Mouse (Mus musculus): ENCODE results near the gene Poc1a.

Gene Poc1a

DNA sequence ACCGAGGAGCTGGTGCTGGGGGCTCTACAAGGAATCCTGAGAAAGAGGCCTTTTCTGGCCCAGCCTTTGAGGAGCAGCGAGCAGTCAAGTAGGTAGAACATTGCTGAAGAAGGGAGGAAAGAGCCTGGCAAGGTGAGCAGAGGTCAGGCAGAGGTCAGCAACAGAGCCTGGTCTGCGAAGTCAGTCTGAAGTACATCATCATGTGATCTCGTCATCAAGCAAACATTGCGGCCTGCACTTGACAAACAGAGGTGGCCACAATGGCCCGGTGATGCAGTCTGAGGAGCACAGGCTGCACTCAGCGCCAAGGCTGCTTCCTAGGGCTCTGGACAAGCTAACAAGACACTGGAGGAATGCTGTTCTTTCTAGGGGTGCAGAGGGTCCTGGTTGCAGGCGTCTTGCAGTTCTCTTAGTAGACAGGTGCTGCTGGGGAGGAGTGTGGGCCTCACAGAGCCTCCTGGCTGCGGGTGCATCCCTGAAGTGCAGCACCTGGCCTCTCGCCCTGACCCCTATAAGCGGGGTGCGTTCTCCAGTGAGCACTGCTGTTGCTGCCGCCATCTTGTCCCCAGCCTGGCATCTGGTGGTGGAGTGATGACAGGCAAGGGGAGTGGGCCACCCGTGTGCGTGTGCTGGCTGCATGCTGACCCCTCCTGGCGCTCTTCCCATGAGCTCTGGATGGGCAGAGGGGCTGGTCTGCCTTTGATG is 21.7 kb downstream of the Poc1a start:
- no peak for DNase-seq

DNA sequence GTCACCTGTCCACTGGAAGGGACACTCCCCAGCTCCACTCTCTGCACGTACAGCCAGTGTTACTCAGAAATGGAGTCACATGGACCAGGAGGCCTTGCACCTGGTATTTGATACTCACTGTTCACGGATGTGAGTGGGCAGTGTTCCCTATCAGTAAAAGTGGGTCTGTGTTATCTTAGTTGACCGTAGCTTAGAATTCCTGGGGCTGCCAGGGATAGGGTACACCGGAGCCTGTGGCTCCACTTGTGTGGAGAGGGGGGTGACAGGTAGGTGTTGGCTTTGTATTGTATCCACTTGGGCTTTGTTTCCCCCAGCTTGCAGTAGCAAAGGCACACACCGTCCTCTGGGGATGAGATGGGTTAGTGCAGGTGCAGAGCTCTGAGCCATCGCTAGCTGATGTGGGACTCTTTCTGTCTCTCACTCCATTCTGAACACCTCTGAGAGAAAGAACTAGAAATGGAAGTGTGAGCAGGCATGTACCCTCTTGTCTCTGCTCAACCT is 22.6 kb downstream of the Poc1a start:
- no peak for DNase-seq

DNA sequence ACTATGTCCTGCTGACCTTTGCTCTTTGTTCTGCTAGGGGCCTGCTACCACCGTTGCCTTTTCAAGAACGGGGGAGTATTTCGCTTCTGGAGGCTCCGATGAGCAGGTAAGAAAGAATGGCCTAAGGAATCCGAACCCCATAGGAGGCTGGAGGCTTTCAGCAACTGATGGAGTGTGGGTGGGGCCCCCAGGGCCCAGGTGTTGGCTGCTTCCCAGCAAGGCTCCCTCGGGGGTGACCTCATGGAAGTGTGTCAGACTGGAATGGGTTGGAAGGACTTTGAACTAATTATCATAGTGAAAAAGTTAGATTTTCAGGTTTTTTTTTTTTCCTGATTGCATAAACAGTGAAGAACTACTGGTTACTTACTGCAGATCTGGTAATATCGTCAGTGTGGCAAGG is 24.4 kb downstream of the Poc1a start:
- DNase-seq: no peak

DNA sequence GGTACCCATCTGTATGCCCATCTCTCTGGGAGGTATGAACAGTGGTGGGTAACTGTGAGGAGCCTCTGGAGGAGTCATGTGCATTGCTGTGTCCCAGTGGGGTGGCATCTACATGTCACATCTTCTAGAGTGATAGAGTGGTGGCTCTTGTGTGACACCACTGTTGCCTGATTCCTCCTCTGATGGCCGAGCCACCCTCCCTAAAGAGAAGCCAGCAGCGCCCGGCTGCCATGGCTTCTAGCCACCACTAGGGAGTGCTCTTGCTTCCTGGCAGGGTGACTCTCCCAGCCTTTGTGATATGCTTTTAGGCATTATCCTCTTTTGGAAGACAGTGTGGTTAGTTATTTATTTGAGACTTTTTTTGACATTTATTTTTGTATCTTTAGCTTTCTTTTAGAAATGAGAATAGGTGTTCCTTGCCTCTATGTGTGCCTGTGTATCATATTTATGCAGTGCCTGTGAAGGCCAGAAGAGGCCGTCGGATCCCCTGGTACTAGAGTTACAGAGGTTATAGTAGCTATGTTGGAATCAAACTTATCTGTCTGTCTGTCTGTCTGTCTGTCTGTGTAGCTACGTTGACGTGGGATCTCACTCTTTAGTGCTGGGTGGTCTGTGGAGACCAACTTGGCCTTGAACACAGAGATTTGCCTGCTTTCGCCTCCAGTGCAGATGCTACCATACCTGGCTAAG is 25.9 kb downstream of the Poc1a start:
- peak; percentile 77 for DNase-seq

DNA sequence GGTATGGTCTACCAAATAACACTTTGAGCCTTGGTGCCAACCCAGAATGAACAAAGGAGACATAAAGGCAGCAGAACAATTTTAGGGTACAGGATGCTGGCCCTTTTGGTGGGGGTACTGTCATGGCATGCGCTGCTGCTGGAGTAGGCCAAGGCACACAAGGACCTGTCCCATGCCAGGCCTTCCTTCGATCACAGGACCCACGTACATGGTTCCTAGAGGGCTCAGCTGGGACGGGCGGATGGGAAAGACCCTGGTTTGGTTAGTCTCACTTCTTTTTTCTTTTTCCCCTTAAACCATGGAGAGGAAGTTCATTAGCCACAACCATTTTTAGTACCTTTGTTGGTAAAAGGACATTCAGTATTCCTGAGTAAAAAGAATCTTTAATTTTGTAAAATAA is 27.3 kb downstream of the Poc1a start:
- no peak for DNase-seq

DNA sequence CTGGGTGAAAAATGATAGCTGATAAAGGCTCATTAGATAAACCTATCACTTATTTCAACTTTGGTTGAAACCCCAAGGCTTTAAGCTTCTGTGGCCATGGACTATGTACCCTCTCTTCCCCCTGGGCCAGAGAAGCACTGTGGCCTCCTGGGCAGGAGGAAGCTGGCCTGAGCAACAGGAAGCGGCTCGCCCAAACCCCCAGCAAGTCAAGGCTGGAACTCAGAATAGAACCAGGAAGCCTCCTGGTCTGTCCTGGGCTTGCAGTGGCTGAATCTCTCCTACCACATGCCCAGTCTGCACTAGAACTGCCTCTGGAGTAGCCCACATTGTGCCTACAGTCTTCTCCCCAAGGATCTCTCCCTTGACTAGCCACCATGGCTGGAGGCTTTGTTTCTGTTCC is 27.7 kb downstream of the Poc1a start:
- no peak for DNase-seq

DNA sequence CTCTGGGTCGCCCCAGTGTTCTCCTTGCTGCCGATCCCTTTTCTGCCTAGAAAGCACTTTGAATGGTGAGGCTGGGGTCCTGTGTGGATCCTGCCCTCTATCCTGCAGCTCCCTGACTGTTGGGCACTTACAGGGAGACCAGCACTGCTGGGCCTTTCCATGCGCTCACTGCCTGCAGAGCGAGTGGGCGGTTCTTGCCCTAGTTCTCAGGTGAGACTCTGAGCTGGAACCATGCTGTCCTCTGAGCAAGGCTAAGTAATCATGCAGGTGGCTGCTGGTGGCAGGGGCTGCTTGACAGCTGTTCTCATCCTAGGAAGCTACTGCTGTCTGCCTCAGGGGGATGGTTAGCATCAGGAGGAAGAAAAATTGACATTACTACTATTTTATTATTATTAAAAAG is 28.1 kb downstream of the Poc1a start:
- no peak for DNase-seq

DNA sequence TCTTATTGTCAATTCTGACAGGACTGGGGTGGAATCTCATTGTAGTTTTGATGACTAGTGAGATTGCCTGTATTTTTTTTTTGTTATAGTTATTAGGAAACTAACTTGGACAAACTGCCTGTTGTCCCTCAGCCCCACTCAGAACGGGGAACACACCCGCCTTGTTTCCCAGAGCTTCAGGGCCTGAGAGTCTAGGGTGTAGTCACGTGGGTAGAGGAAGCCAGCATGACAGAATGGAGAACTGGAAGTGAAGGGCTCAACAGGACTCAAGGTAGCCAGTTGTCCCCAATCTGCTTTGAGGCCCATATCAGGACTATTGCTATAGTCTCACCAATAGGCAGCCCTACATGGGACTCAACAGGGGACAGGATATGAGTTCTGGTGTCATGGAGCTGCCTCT is 29.0 kb downstream of the Poc1a start:
- DNase-seq: no peak

DNA sequence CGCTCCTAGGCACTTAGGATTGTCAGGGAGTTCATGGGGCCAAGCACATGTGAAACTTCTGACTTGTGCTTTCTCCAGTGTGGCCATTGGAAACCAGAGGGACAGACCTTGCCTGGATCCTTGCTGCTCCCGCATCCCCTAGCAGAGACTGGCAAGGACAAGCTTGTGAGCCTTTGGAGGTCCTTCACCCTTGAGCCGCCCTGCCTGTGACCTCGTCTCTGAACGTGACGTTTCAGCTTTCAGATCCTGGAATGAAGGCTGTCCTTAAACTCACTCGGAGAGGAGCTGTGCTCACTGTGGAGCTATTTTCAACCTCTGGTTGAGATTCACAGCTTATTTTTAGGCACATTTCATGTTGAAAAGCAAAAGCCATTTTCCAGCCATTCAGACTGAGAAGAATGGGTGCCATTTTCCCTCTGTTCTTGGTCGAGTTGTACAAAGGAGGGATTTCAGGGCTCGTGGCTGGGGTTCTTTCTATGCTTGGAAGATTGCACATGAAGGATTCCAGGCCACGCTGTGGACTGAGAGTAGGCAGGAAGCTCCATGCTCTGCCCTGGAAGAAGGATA is 30.8 kb downstream of the Poc1a start:
- no peak for DNase-seq

DNA sequence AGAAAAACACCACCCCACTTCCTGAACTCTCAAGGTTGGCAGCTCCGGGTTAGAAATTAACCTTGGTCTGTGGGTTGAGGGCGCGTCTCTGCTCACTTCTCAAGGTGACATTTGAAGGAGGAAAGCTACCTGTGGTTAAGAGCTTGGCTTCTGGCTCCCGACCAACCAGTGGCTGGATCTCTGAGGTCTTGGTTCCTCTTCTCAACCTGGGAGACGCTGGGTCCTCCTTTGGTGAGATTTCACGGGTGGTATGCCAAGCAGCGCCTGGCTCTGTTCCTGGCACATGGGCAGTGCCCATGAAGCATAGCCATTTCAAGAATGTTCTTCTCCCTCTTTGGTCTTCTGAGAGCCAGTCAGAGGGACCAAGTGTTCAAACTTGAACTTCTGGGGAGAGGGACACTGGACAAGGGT is 32.1 kb downstream of the Poc1a start:
- DNase-seq: no peak

DNA sequence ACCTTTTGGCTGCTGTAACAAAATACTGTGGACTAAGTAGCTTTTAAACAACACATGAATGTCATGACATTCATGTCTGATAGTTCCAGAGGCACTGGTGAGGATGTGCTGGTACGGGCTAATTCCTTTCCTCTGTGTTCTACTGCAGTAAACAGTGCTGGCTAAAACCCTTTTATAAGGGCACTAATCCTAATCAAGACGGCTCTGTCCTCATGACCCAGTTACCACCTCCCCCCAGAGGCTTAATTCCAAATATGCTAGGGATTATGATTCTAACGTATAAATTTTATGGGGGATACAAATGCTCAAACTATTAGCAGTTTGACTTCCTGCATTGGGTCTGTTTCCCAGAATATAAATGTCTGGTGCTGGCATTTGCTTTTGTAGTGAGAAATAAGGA is 33.3 kb downstream of the Poc1a start:
- no peak for DNase-seq

DNA sequence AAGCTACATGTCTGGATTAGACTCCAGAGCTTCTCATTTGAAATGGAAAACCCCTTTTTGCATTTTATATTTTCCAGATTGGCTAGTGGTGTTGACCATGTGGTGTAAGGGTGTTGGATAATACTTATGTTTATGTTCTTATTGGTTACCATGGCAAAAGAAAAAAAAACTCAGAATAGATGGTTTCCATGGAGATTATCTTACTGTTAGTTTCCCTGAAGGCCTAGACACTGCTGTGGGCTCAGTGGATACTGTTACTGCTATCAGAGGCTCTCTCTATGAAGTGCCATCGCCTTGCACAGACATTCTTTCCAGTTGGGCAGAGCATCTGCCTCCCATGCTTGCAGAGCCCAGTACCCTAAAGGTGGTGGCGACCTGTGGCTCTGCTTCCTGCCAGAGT is 37.2 kb downstream of the Poc1a start:
- no peak for DNase-seq

DNA sequence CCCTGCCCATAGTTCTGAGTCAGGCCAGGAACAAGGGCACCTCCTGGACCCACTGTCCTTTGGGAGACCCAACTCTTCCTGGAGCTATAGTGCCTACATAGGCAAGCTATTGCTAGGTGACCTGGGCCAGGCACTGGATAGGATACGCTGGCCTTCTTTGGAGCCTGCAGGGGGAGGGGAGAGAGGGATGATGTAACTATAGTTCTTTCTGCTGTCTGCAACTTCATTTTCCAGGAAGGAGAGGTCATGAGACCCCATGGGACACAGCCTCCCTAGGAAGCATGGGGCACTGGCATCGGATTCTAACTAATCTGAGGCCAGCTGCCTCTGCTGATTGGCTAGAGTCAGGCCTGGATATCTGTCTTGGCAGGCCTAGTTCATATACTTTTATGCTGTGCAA is 38.2 kb downstream of the Poc1a start:
- no peak for DNase-seq

DNA sequence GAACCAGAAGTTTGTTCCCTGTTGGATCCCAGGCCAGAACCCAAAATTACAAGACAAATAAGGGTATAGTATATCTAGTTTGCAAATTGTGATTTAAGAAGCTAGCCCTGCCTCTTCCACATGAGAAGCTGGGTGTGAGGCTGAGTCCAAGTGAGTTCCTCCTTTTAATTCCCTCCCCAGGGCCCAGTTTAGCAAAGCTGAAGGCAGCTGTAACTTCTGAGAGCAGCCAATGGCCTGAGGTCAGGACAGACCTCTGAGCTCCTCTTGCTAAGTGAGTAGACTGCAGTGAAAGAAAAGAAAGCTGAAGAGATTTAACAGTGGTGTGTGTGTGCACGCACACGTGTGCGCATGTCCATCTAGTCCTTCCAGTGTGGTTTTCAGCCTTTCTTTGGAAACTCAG is 41.6 kb downstream of the Poc1a start:
- DNase-seq: no peak

DNA sequence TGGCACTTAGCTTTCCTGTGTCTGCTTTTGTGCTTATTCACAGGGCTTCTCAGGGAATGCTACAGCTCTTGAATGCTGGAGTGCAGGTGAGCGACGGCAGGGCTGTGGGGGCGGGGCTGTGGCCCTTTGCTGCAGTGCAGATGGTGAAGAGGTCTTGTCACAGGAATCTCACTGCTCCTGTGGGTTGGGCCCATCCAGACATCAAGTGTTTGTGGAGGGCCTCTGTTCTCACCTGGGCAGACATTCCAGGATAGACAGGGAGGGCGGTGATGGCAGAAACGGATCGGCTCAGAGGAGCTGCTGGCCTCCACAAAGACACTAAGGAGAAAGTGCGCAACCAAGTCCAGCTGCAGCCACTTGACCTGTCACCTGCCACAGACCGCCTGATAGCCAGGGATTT is 45.4 kb downstream of the Poc1a start:
- no peak for DNase-seq

DNA sequence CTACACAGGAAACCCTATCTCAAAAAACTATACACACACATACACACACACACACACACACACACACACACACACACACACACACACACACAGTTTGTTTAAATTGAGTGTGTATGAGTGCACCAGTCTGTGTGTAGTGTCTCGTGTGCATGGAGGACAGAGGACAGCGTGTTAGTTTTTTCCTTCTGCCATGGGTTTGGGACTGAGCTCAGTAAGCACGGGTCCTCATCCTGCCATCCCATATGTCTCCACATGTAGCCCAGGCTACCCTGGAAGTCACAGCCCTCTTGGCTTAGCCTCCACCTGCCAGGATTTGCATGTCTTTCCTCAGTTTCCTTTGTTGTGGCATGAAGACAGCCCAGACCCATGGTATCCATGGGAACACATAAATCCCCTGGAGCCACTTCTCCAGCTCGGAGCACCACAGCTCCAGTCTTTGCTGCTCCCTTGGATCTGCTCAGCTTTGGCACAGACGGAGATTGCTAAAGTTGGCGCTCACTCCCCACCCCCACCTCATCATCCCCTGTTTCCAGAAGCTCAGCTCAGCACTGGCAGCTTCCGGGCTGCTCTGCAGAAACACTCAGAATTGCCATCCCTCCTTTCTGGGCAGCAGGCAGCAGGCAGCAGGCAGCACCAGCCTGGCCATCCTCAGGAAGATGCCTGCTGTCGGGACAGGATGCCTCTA is 46.4 kb downstream of the Poc1a start:
- DNase-seq: no peak

DNA sequence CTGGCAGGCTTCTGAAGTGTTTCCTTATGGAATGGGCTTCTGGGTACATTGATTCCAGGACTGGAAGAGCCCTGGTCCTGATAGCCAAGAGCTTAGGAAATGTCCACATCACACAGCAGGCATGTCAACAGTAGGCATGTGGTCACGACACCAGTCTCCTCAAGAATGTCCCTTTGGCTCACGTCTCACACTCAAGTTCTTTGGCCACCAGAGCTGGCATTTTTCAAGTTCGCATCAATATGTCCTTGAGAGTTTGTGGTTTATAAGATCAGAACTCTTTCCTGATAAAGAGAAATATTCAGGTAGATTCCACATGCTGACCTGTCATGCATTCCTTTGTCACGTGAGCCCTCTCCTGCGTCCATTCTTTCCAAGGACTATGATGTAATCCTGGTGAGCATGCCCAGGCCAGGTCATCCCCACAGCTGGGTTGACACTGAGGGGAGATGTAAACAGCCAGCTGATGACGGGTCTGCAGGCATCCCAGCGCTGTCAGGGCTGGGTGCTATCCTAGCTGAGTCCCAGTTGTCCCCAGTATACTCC is 47.3 kb downstream of the Poc1a start:
- DNase-seq: no peak

DNA sequence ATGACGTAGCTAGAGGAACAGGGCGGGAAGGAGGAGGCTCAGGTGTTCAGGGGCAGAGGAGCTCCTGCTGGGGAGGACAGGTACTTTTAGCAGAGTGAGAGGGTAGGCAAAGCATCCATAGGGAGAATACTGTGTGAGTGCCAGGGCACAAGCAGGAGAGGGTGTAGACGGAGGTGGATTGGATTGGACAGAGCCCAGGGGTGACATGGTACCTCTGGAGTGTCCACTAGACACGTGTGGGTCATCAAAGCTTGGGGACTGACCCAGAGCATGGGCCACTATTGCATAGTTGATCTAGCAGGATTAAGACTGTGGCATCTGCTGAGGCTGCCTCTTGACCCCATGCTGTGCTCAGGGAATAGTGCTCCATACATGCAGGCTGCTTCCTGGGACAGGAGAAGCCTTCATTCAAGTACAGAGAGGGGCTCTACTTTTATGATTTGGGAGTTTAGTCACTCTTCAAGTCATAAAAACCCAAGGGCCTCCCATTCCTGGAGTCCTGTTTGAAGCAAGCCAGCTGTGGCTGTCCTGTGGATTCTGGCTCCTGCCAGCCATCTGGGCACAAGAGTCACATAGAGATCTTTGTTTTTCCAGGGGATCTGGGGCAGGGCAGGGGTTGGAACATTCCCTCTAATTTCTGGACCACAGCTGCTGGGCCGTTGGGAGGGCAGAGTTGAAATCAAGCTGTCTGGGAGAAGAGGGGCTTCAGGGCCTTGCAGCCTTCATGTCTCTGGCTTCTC is 48.1 kb downstream of the Poc1a start:
- no peak for DNase-seq

DNA sequence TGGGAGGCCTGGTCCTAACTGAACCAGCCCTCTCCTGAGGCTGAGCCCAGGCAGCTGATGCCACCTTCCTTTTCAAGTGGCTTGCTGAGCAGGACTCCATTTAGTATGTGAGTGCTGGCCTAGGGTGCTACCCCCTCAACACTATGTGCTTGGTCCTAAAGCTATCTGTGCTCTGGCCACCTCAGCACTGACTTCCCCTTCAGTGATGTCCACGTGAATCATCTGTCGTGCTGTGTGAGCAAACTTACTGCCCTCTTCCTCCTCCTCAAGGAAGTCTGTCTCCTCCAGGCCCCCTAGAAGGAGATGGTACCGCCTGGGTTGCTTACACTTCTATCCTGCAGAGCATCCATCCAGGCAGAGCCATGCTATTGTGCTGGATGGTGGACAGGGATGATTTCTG is 51.9 kb downstream of the Poc1a start:
- DNase-seq: no peak

DNA sequence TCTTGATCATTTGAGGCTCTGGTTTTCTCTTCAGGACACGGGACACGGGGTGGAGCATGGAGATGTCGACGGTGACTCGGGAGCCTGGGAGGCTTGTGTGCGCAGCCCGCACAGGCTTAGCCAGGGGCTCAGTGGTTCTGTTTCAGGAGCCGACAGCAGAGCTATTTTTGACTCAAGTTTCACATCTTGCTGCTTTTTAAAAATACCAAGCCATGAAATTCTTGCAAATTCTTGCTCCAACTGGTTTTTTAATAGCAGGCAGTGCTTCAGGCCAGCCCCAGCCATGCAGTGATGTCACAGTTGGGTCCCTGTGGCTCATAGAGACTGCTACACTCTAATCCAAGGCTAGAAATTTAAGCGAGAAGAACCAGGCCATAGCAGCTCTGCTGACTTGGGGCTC is 56.8 kb downstream of the Poc1a start:
- no peak for DNase-seq

DNA sequence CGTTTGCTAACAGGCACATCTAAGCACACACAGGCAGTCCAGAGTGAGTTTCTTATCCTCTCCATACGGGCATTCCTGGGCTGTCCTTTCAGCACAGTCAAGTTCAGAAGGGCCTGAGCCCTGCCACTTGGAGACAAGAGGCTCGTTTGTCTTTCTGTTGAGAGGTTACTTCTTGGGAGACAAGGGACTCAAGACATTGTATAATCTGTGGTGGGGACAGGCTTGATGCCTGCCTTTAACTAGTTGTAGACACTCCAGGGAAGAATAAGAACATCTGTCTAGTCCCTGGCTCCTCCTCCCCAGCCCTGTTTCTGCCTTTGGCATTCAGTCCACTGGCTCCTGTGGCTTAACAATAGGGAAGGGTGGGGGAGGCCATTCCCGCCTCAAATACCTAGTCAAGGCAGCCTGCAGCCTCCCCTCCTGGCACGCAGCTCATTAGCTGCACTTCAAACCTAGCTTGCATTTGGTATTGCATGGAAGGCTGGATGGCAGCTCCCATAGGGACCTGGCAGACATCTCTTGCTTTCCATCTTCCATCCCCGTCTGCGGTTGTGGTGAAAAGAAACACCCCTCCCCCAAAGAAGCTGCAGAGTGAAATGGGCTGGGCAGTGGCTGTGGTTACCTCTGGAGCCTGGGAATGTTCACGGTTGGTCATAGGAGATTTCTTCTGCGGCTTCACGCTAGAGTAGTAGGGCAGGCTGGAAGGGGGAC is 57.8 kb downstream of the Poc1a start:
- no peak for DNase-seq

DNA sequence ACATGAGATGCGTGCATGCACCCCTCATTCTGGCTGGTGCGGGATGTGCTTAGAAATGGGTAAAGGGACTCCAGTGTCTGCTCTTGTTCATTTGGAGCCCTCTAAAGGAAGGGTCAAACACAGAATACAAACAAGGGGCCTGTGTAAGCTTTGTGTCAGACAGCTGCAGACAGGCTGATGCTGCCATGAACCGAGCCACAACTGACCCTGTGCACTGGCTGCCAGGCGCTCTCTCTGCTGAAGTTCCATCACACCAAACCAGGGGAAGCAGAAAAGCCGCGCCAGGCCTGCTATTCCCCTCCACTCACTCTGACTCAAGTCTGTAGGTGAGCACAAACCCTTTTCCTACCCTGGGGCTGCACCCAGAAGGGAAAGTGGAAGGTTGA is 58.3 kb downstream of the Poc1a start:
- no peak for DNase-seq

Data from cerebellum, adult 9-10 months (tissue).